Mouse (Mus musculus) cerebellum, adult 2 months (tissue): ENCODE measurements around the gene Ap1b1.

ENCODE experiments used
- CTCF ChIP-seq: fragments of 200-500 bp; IDR thresholded peaks from 2 replicates; pipeline ENCODE4 v1.5.1; 2011; ENCODE audit warnings: low read depth, mild to moderate bottlenecking, control low read depth, low read length, moderate library complexity, borderline replicate concordance; ENCODE audit not compliant: insufficient read depth
- POLR2A ChIP-seq: fragments of 200-500 bp; IDR thresholded peaks from 2 replicates; pipeline ENCODE4 v1.6.1; 2011; ENCODE audit warnings: low read length, control low read depth, borderline replicate concordance; ENCODE audit not compliant: insufficient read depth

DNA sequence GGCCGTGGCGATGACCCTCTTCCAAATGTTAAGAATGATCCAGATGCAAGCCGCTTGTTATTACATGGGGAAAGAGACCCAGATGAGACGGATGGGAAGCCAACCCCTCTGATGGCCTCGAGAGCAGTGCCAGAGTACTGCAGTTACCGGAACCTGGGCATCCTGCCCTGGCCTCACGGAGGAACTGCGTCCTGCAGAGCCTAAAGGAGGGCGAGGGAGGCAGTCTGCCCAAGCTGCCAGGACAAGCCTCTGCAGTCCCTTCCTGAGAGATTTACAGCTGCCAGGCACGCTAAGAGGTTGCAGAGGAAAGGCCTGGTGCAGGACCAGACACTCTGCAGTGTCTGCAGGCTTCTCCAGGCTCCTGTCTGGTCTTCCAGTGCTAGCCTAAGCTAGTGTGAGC lies 18.2 kb upstream of the Ap1b1 start:
- TF ChIP-seq CTCF (no peak), POLR2A (no peak)
